Mouse (Mus musculus): ENCODE measurements around the gene Mob4. TPM values are rescaled to one million over a fixed set of nuclear protein-coding genes. Genes with fewer than 3 reads are reported as not detected.

The Mob4 gene
- total RNA-seq, 2 experiments from 2014 or later, result 67.1 to 69.7 TPM

DNA sequence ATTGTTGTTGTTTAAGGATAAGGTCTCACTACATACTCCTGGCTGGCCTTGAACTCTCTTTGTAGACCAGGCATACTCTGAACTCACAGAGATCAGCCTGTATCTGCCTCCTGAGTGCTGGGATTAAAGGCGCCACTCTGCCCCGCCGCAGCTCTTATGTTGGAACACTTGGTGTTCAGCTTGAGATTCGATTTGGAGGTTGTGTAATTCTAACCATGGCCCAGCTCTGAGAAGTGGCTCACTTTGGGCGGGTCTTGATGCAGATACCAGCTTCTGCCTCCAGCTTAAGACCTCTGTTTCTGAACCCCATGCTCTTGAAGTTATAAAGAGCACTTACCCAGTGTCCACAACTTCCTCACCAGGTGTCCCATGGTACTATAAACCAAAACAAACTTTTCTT, 1.3 kb upstream of the Mob4 start:
- intact Hi-C loops (cut with DNase I), result loop anchor here (2.0 to 5.0 kb wide), 2 partner anchors 42 to 77 kb away; partner anchors contain the start of genes Coq10b, Hspd1 and Hspe1
- no peak for DNase-seq (ENCODE audit: extremely low spot score in 1 of 2, low spot score in 2 of 2)

- intact Hi-C loops (cut with DNase I), result loop anchor here (2.0 to 5.0 kb wide), 2 partner anchors 43 to 78 kb away; partner anchors contain the start of genes Coq10b, Hspd1 and Hspe1
- no peak for DNase-seq (ENCODE audit: extremely low spot score in 1 of 2, low spot score in 2 of 2)
These were observed 678 bp upstream of the Mob4 start for GRCm38 (mm10) chr1:55130190-55130916.

DNA sequence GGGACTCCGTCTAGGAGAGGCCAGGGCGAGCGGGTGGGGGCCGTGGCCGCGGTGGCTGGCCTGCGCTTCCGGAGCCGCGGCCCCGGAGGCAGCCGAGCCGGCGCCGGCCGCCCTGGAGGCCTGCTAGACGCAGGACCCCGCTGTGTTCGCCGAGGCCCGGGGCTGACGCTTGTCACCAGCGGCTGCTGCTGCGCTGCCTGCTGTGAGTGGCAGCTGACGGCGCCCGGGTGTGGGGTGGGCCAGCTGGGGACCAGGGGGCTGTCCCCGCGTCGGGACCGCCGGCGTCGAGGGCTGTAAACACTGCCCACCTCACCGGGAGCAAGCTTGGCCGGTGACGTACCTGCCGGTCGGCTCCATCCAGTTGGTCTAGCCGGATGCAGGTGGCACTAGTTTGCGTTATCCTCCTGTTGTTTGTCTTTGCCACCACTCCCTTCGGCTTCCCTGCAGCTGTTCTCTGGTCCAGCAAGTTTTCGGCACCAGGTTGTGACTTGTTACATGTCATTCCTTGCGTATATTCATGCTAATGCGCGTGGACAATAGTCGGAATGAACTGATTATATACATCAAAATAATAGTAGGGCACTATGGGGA, 488 bp downstream of the Mob4 start:
- peak in 1 of 2 experiments; percentile 82 for DNase-seq (ENCODE audit: extremely low spot score in 1 of 2, low spot score in 2 of 2)
- intact Hi-C loops (cut with DNase I), result loop anchor here (2.0 to 5.0 kb wide), 2 partner anchors 44 to 79 kb away; partner anchors contain the start of genes Coq10b, Hspd1 and Hspe1

DNA sequence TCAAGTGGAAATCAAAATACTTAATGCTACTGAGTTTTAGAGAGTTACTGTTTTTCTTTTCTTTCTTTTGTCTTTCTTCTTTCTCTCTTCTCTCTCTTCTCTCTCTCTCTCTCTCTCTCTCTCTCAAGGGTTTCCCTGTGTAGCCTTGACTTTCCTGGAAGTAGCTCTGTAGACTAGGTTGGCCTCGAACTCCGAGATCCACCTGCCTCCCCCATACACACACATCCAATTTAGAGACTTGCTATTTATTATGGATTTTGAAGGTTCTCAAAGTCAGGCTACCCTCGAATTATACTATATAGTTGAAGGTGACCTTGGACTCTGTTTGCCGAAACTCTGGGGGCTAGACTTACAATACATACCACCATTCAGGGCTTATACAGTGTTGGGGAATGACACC, 1.3 kb downstream of the Mob4 start:
- intact Hi-C loops (cut with DNase I), result loop anchor here (5.0 kb wide), 1 partner anchor 45 kb away; the partner anchor contains the start of genes Hspd1 and Hspe1
- DNase-seq (ENCODE audit: extremely low spot score in 1 of 2, low spot score in 2 of 2), result no peak

- intact Hi-C loops (cut with DNase I), result loop anchor here (5.0 kb wide), 1 partner anchor 46 kb away; the partner anchor contains the start of genes Hspd1 and Hspe1
- no peak for DNase-seq (ENCODE audit: extremely low spot score in 1 of 2, low spot score in 2 of 2)
These were observed 2.1 kb downstream of the Mob4 start for GRCm38 (mm10) chr1:55133173-55133572.

DNA sequence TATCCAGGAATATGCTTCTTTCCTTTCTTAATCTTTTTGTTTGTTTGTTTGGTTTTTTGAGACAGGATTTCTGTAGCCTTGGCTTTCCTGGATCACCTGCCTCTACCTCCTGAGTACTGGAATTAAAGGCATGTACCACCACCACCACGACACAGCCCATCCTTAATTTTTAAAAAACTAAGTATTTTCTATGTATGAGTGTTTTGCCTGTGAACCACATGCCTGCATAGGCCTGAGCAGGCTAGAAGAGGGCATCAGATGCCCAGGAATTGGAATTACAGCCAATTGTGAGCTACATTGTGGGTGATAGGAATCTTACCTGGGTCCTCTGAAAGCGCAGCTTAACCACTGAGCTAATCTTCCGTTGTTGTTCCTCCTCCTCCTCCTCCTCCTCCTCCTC, 3.3 kb downstream of the Mob4 start:
- no peak for DNase-seq (ENCODE audit: extremely low spot score in 1 of 2, low spot score in 2 of 2)
- intact Hi-C loops (cut with DNase I), result loop anchor here (5.0 kb wide), 1 partner anchor 47 kb away; the partner anchor contains the start of genes Hspd1 and Hspe1

GRCm38 (mm10) chr1:55135846-55136245, 4.8 kb downstream of the Mob4 start:
- no peak for DNase-seq (ENCODE audit: extremely low spot score in 1 of 2, low spot score in 2 of 2)
- intact Hi-C loops (cut with DNase I), result no loop called here

GRCm38 (mm10) chr1:55144338-55144737, 13.3 kb downstream of the Mob4 start:
- intact Hi-C loops (cut with DNase I), result no loop called here
- no peak for DNase-seq (ENCODE audit: extremely low spot score in 1 of 2, low spot score in 2 of 2)

DNA sequence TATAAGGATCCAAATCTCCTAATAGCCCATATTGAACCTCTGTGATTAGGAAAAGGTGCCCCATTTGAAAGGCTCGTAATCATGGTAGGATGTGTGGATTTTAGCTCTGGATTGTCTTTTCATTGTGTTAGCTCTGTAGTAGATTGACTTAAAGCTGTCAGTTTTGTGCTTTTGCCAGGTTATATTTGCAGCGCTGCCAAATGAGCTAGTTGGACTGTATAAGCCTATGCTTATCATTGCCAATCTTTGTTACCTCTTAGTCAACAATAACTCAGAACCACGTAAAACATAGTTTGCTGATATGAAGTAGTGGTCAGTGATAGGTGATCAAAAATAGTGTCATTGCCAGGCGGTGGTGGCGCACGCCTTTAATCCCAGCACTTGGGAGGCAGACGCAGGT, 14.5 kb downstream of the Mob4 start:
- intact Hi-C loops (cut with DNase I), result no loop called here
- no peak for DNase-seq (ENCODE audit: extremely low spot score in 1 of 2, low spot score in 2 of 2)

DNA sequence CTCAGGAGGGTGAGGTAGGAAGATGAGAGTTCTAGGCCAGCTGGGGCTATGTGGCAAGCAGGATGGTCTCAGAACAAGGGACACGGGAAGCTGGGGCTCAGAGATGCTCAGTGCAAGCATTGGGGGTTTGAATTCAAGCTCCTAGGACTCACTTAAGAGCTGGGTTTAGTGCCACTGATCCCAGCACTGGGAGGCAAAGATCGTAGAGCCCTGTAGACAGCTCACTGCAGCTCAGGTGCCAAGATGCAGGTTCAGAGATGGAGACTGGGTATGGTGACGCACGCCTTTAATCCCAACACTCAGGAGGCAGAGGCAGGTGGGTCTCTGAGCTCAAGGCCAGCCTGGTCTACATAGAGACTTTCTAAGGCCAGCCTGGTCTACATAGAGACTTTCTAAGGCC, 26.3 kb downstream of the Mob4 start:
- intact Hi-C loops (cut with DNase I), result no loop called here
- DNase-seq (ENCODE audit: extremely low spot score in 1 of 2, low spot score in 2 of 2), result no peak

GRCm38 (mm10) chr1:55158211-55158610, 27.2 kb downstream of the Mob4 start:
- intact Hi-C loops (cut with DNase I), result loop anchor here (2.0 kb wide), 1 partner anchor 79 kb away; the partner anchor contains the start of gene Mars2
- no peak for DNase-seq (ENCODE audit: extremely low spot score in 1 of 2, low spot score in 2 of 2)

GRCm38 (mm10) chr1:55158821-55159220, 27.8 kb downstream of the Mob4 start:
- peak in 1 of 2 experiments; percentile 36 for DNase-seq (ENCODE audit: extremely low spot score in 1 of 2, low spot score in 2 of 2)
- intact Hi-C loops (cut with DNase I), result loop anchor here (2.0 kb wide), 1 partner anchor 78 kb away; the partner anchor contains the start of gene Mars2

GRCm38 (mm10) chr1:55160218-55160617, 29.2 kb downstream of the Mob4 start:
- intact Hi-C loops (cut with DNase I), result no loop called here
- no peak for DNase-seq (ENCODE audit: extremely low spot score in 1 of 2, low spot score in 2 of 2)

GRCm38 (mm10) chr1:55160831-55161638, 30.0 kb downstream of the Mob4 start:
- intact Hi-C loops (cut with DNase I), result no loop called here
- peak in 1 of 2 experiments; percentile 60 for DNase-seq (ENCODE audit: extremely low spot score in 1 of 2, low spot score in 2 of 2)

DNA sequence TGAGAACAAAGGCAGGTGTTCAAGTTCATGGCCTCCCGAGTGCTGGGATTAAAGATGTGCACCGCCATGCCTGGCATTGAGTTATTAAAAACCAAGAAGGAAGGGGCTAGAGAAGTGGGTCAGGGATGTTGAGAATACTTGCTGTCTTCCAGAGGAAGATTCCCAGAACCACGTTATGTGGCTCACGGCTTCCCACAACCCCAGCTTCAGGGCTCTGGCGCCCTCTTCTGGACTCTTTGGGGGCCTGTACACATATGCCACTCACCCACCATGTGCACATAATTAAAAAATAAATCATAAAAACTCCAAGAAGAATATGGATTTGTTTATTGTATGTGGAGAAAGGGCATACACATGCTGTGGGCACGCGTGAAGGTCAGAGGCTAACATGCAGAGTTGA, 30.9 kb downstream of the Mob4 start:
- intact Hi-C loops (cut with DNase I), result no loop called here
- no peak for DNase-seq (ENCODE audit: extremely low spot score in 1 of 2, low spot score in 2 of 2)

GRCm38 (mm10) chr1:55162781-55163180, 31.8 kb downstream of the Mob4 start:
- intact Hi-C loops (cut with DNase I), result no loop called here
- no peak for DNase-seq (ENCODE audit: extremely low spot score in 1 of 2, low spot score in 2 of 2)

- intact Hi-C loops (cut with DNase I), result no loop called here
- no peak for DNase-seq (ENCODE audit: extremely low spot score in 1 of 2, low spot score in 2 of 2)
These were observed 33.0 kb downstream of the Mob4 start for GRCm38 (mm10) chr1:55164005-55164404.

- intact Hi-C loops (cut with DNase I), result no loop called here
- DNase-seq (ENCODE audit: extremely low spot score in 1 of 2, low spot score in 2 of 2), result no peak
These were observed 36.5 kb downstream of the Mob4 start for GRCm38 (mm10) chr1:55167560-55167959.

- intact Hi-C loops (cut with DNase I), result no loop called here
- DNase-seq (ENCODE audit: extremely low spot score in 1 of 2, low spot score in 2 of 2), result no peak
These were observed 37.6 kb downstream of the Mob4 start for GRCm38 (mm10) chr1:55168591-55168990.
